Mouse (Mus musculus) megakaryocyte, embryonic 14.5 days (primary cell): ENCODE measurements around the gene Thrap3.

Experiments
- FLI1 ChIP-seq: IDR thresholded peaks from 2 replicates; pipeline ENCODE4 v1.6.1; 2012; ENCODE audit warnings: low read length, inconsistent platforms, mixed read lengths
- GATA1 ChIP-seq: IDR thresholded peaks from 3 replicates; pipeline ENCODE4 v1.6.1; 2012; ENCODE audit warnings: mixed read lengths, low read length, inconsistent platforms, borderline replicate concordance

GRCm38 (mm10) chr4:126194916-126195315, 7.6 kb downstream of the Thrap3 start:
- TF ChIP-seq GATA1 (no peak), FLI1 (no peak)
